Mouse (Mus musculus): Measurements from ENCODE around the gene Ncmap.

The Ncmap gene

GRCm38 (mm10) chr4:135397991-135398390, at the start of gene Ncmap:
Gene Ncmap, minus strand, starts transcription at chr4:135398227.
- no peak for DNase-seq (ENCODE audit: low read depth, low spot score)

GRCm38 (mm10) chr4:135442473-135442872, 44.4 kb upstream of the Ncmap start:
- no peak for DNase-seq (ENCODE audit: low read depth, low spot score)

- DNase-seq (ENCODE audit: low read depth, low spot score) = peak; percentile 29
These were observed 42.0 kb upstream of the Ncmap start for GRCm38 (mm10) chr4:135439904-135440522.

GRCm38 (mm10) chr4:135439188-135439647, 41.2 kb upstream of the Ncmap start:
- DNase-seq (ENCODE audit: low read depth, low spot score) = no peak

GRCm38 (mm10) chr4:135437924-135438323, 39.9 kb upstream of the Ncmap start:
- DNase-seq (ENCODE audit: low read depth, low spot score) = no peak

GRCm38 (mm10) chr4:135436291-135436690, 38.3 kb upstream of the Ncmap start:
- no peak for DNase-seq (ENCODE audit: low read depth, low spot score)

GRCm38 (mm10) chr4:135434395-135434789, 36.4 kb upstream of the Ncmap start:
- no peak for DNase-seq (ENCODE audit: low read depth, low spot score)

- peak; percentile 85 for DNase-seq (ENCODE audit: low read depth, low spot score)
These were observed 35.7 kb upstream of the Ncmap start, which contains the start of gene Rcan3 for GRCm38 (mm10) chr4:135433443-135434394. Gene Rcan3, minus strand, starts transcription at chr4:135433853.

GRCm38 (mm10) chr4:135433086-135433442, 35.0 kb upstream of the Ncmap start:
- DNase-seq (ENCODE audit: low read depth, low spot score) = no peak

GRCm38 (mm10) chr4:135429990-135430760, 32.1 kb upstream of the Ncmap start:
- DNase-seq (ENCODE audit: low read depth, low spot score) = no peak

- no peak for DNase-seq (ENCODE audit: low read depth, low spot score)
These were observed 31.4 kb upstream of the Ncmap start for GRCm38 (mm10) chr4:135429383-135429782.

- DNase-seq (ENCODE audit: low read depth, low spot score) = no peak
These were observed 28.6 kb upstream of the Ncmap start for GRCm38 (mm10) chr4:135426587-135426986.

GRCm38 (mm10) chr4:135425625-135426024, 27.6 kb upstream of the Ncmap start:
- DNase-seq (ENCODE audit: low read depth, low spot score) = no peak

- no peak for DNase-seq (ENCODE audit: low read depth, low spot score)
These were observed 22.9 kb upstream of the Ncmap start for GRCm38 (mm10) chr4:135420961-135421360.

GRCm38 (mm10) chr4:135420416-135420815, 22.4 kb upstream of the Ncmap start:
- no peak for DNase-seq (ENCODE audit: low read depth, low spot score)

GRCm38 (mm10) chr4:135419996-135420395, 22.0 kb upstream of the Ncmap start:
- no peak for DNase-seq (ENCODE audit: low read depth, low spot score)

- DNase-seq (ENCODE audit: low read depth, low spot score) = no peak
These were observed 18.3 kb upstream of the Ncmap start for GRCm38 (mm10) chr4:135416367-135416766.

- no peak for DNase-seq (ENCODE audit: low read depth, low spot score)
These were observed 15.5 kb upstream of the Ncmap start for GRCm38 (mm10) chr4:135413491-135413890.

GRCm38 (mm10) chr4:135411633-135412032, 13.6 kb upstream of the Ncmap start:
- DNase-seq (ENCODE audit: low read depth, low spot score) = peak; percentile 27

GRCm38 (mm10) chr4:135406180-135406579, 8.2 kb upstream of the Ncmap start:
- DNase-seq (ENCODE audit: low read depth, low spot score) = no peak

- DNase-seq (ENCODE audit: low read depth, low spot score) = no peak
These were observed 6.9 kb upstream of the Ncmap start for GRCm38 (mm10) chr4:135404916-135405315.

GRCm38 (mm10) chr4:135404048-135404447, 6.0 kb upstream of the Ncmap start:
- no peak for DNase-seq (ENCODE audit: low read depth, low spot score)
